Mouse (Mus musculus) spleen, postnatal 36 days (tissue): ENCODE measurements around the gene Moap1.

Experiments
- DNase-seq, 2 experiments: peaks; one replicate each; pipeline ENCODE4 v3.0.0; 2022; ENCODE audit warnings: low spot score in 2 of 2, mixed read lengths in 1 of 2

Moap1 gene

GRCm38 (mm10) chr12:102742056-102742455 is 1.4 kb downstream of the Moap1 start:
- no peak for DNase-seq

- peak; percentile 24 to 28 for DNase-seq
These were observed 3.2 kb downstream of the Moap1 start for GRCm38 (mm10) chr12:102740285-102740684.

GRCm38 (mm10) chr12:102739096-102739495 is 4.4 kb downstream of the Moap1 start:
- no peak for DNase-seq

GRCm38 (mm10) chr12:102733381-102733780 is 10.1 kb downstream of the Moap1 start:
- peak; percentile 24 to 38 for DNase-seq

GRCm38 (mm10) chr12:102730798-102731619 is 12.5 kb downstream of the Moap1 start:
- DNase-seq, result no peak

GRCm38 (mm10) chr12:102729855-102730797 is 13.3 kb downstream of the Moap1 start:
- DNase-seq, result peak; percentile 26 to 54

GRCm38 (mm10) chr12:102725761-102726175 is 17.7 kb downstream of the Moap1 start:
- no peak for DNase-seq

- DNase-seq, result no peak
These were observed 18.3 kb downstream of the Moap1 start for GRCm38 (mm10) chr12:102725146-102725545.

- no peak for DNase-seq
These were observed 19.6 kb downstream of the Moap1 start for GRCm38 (mm10) chr12:102723861-102724260.

- DNase-seq, result no peak
These were observed 20.5 kb downstream of the Moap1 start for GRCm38 (mm10) chr12:102722966-102723365.

- DNase-seq, result no peak
These were observed 21.0 kb downstream of the Moap1 start for GRCm38 (mm10) chr12:102722451-102722850.

- DNase-seq, result peak in 1 of 2 experiments; percentile 44
These were observed 23.7 kb downstream of the Moap1 start for GRCm38 (mm10) chr12:102719552-102720315.

GRCm38 (mm10) chr12:102714654-102715395 is 28.6 kb downstream of the Moap1 start:
- DNase-seq, result no peak

- DNase-seq, result peak in 1 of 2 experiments; percentile 26
These were observed 29.3 kb downstream of the Moap1 start for GRCm38 (mm10) chr12:102714116-102714515.

- no peak for DNase-seq
These were observed 30.2 kb downstream of the Moap1 start for GRCm38 (mm10) chr12:102713153-102713865.

- no peak for DNase-seq
These were observed 32.5 kb downstream of the Moap1 start for GRCm38 (mm10) chr12:102710851-102711375.

GRCm38 (mm10) chr12:102709896-102710295 is 33.6 kb downstream of the Moap1 start:
- DNase-seq, result no peak

- no peak for DNase-seq
These were observed 35.2 kb downstream of the Moap1 start for GRCm38 (mm10) chr12:102708220-102708619.

GRCm38 (mm10) chr12:102706833-102707463 is 36.5 kb downstream of the Moap1 start:
- no peak for DNase-seq
